Mouse (Mus musculus): ENCODE results near the gene Sel1l3. TPM values are rescaled to one million over a fixed set of nuclear protein-coding genes. Genes with fewer than 3 reads are reported as not detected.

The Sel1l3 gene
- total and polyA plus RNA-seq, 3 experiments: 0.28 to 0.76 (median 0.34) TPM

- in situ Hi-C loops (cut with MboI; ENCODE audit: low pct_ligation_motif_present, low pct_unique_long_range_greater_than_20kb, low sequenced_read_pairs): no loop called here
These were observed 5.0 kb downstream of the Sel1l3 start for GRCm38 (mm10) chr5:53208731-53209130.

GRCm38 (mm10) chr5:53206575-53206974 is 7.2 kb downstream of the Sel1l3 start:
- no peak for TF ChIP-seq SIN3A (IDR thresholded peaks at IDR 0.05; ENCODE audit: low read length)
- TF ChIP-seq USF1 (IDR thresholded peaks at IDR 0.05; ENCODE audit: low read depth, low read length): no peak
- TF ChIP-seq CHD1 (IDR thresholded peaks at IDR 0.05; ENCODE audit: low read depth, low read length): no peak
- TF ChIP-seq PAX5 (IDR thresholded peaks at IDR 0.05; ENCODE audit: low read length): no peak
- no peak for TF ChIP-seq KAT2A (IDR thresholded peaks at IDR 0.05; ENCODE audit: insufficient replicate concordance, low read length)
- TF ChIP-seq E2F4 (IDR thresholded peaks at IDR 0.05; ENCODE audit: insufficient replicate concordance, low read depth, low read length): no peak
- TF ChIP-seq RCOR1 (conservative IDR thresholded peaks at IDR 0.05; ENCODE audit: low read depth, low read length): no peak
- no peak for TF ChIP-seq UBTF (IDR thresholded peaks at IDR 0.05; ENCODE audit: low read depth, low read length)
- no peak for TF ChIP-seq MAX (IDR thresholded peaks at IDR 0.05; ENCODE audit: low read length)
- no peak for TF ChIP-seq ZKSCAN1 (IDR thresholded peaks at IDR 0.05; ENCODE audit: borderline replicate concordance, low read depth, low read length)
- no peak for TF ChIP-seq ELF1 (IDR thresholded peaks at IDR 0.05; ENCODE audit: low read depth, low read length)
- no peak for TF ChIP-seq NRF1 (IDR thresholded peaks at IDR 0.05; ENCODE audit: low read depth, low read length)
- TF ChIP-seq POLR2A (IDR thresholded peaks at IDR 0.05; ENCODE audit: low read depth, low read length): no peak
- no peak for TF ChIP-seq NELFE (IDR thresholded peaks at IDR 0.05; ENCODE audit: low read depth, low read length)
- no peak for TF ChIP-seq JUND (conservative IDR thresholded peaks at IDR 0.05; ENCODE audit: low read depth, low read length)
- TF ChIP-seq GABPA (IDR thresholded peaks at IDR 0.05; ENCODE audit: insufficient replicate concordance, low read depth, low read length): no peak
- TF ChIP-seq MAFK (IDR thresholded peaks at IDR 0.05; ENCODE audit: insufficient replicate concordance, low read length): no peak
- no peak for TF ChIP-seq CHD2 (IDR thresholded peaks at IDR 0.05; ENCODE audit: low read length)
- no peak for TF ChIP-seq MAZ (IDR thresholded peaks at IDR 0.05; ENCODE audit: low read depth, low read length)
- TF ChIP-seq MEF2A (IDR thresholded peaks at IDR 0.05; ENCODE audit: borderline replicate concordance, low read depth, low read length): no peak
- H3K4me3 ChIP-seq (replicated peaks in 1 of 3; ENCODE audit: low read depth in 2 of 3, low read length in 2 of 3, poor library complexity in 1 of 3): no peak overlapping the region
- no peak overlapping the region for H3K27ac ChIP-seq (ENCODE audit: insufficient read depth, low read depth)
- no peaks in the 10 kb centered on the region for H3K36me3 ChIP-seq (replicated peaks in 1 of 2; ENCODE audit: control insufficient read depth in 1 of 2, insufficient read depth in 1 of 2, low read length in 1 of 2)
- peaks cover 0 to 4% of the 10 kb centered on the region in 2 experiments; a peak in 1 of 4 replicates for H3K4me1 ChIP-seq (ENCODE audit: control insufficient read depth in 1 of 2, insufficient read depth in 2 of 2)
- no peaks in the 10 kb centered on the region for H3K27me3 ChIP-seq (replicated peaks)
- no peak overlapping the region for H3K9ac ChIP-seq (ENCODE audit: insufficient read depth, low read depth)
- no peak for DNase-seq (ENCODE audit: extremely low read depth)
- dilution Hi-C loops (cut with MboI; ENCODE audit: extremely low pct_ligation_motif_present, extremely low pct_unique_long_range_greater_than_20kb, low sequenced_read_pairs) (no loop called here), in situ Hi-C loops (cut with MboI; ENCODE audit: low pct_ligation_motif_present, low pct_unique_long_range_greater_than_20kb, low sequenced_read_pairs) (no loop called here)
- H3K79me2 ChIP-seq (replicated peaks; ENCODE audit: control insufficient read depth, extremely low read depth, insufficient read depth, poor library complexity, severe bottlenecking): no peaks in the 10 kb centered on the region
- no peaks in the 10 kb centered on the region for H3K9me3 ChIP-seq (replicated peaks; ENCODE audit: low read length)
- no peak overlapping the region for H3K4me2 ChIP-seq (ENCODE audit: insufficient read depth, low read depth, poor library complexity, severe bottlenecking)

More at GRCm38 (mm10) chr5:53208731-53209130, 5.0 kb downstream of the Sel1l3 start:
- H3K9ac ChIP-seq (ENCODE audit: insufficient read depth, low read depth): no peak overlapping the region
- no peak for DNase-seq (ENCODE audit: extremely low read depth)
- H3K4me2 ChIP-seq (ENCODE audit: insufficient read depth, low read depth, poor library complexity, severe bottlenecking): no peak overlapping the region
- H3K79me2 ChIP-seq (replicated peaks; ENCODE audit: control insufficient read depth, extremely low read depth, insufficient read depth, poor library complexity, severe bottlenecking): no peaks in the 10 kb centered on the region
- H3K4me3 ChIP-seq (replicated peaks in 1 of 3; ENCODE audit: low read depth in 2 of 3, low read length in 2 of 3, poor library complexity in 1 of 3): no peak overlapping the region
- TF ChIP-seq KAT2A (IDR thresholded peaks at IDR 0.05; ENCODE audit: insufficient replicate concordance, low read length): no peak
- TF ChIP-seq TCF12 (IDR thresholded peaks at IDR 0.05; ENCODE audit: low read depth, low read length): no peak
- no peak for TF ChIP-seq SIN3A (IDR thresholded peaks at IDR 0.05; ENCODE audit: low read length)
- no peak for TF ChIP-seq MAZ (IDR thresholded peaks at IDR 0.05; ENCODE audit: low read depth, low read length)
- TF ChIP-seq ELF1 (IDR thresholded peaks at IDR 0.05; ENCODE audit: low read depth, low read length): no peak
- no peak for TF ChIP-seq EP300 (IDR thresholded peaks at IDR 0.05; ENCODE audit: low read length)
- no peak for TF ChIP-seq CHD2 (IDR thresholded peaks at IDR 0.05; ENCODE audit: low read length)
- no peak for TF ChIP-seq NELFE (IDR thresholded peaks at IDR 0.05; ENCODE audit: low read depth, low read length)
- TF ChIP-seq MAX (IDR thresholded peaks at IDR 0.05; ENCODE audit: low read length): no peak
- TF ChIP-seq NRF1 (IDR thresholded peaks at IDR 0.05; ENCODE audit: low read depth, low read length): no peak
- TF ChIP-seq UBTF (IDR thresholded peaks at IDR 0.05; ENCODE audit: low read depth, low read length): no peak
- no peak for TF ChIP-seq MEF2A (IDR thresholded peaks at IDR 0.05; ENCODE audit: borderline replicate concordance, low read depth, low read length)
- no peak for TF ChIP-seq ZC3H11A (IDR thresholded peaks at IDR 0.05; ENCODE audit: low read depth, low read length)
- no peak for TF ChIP-seq TBP (conservative IDR thresholded peaks at IDR 0.05; ENCODE audit: low read depth, low read length)
- no peak for TF ChIP-seq RAD21 (IDR thresholded peaks at IDR 0.05; ENCODE audit: low read depth, low read length)
- no peak for TF ChIP-seq IRF4 (IDR thresholded peaks at IDR 0.05; ENCODE audit: low read depth, low read length)
- TF ChIP-seq ZKSCAN1 (IDR thresholded peaks at IDR 0.05; ENCODE audit: borderline replicate concordance, low read depth, low read length): no peak
- no peak for TF ChIP-seq ETS1 (conservative IDR thresholded peaks at IDR 0.05; ENCODE audit: low read depth, low read length)
- no peak for TF ChIP-seq POLR2A (IDR thresholded peaks at IDR 0.05; ENCODE audit: low read depth, low read length)
- TF ChIP-seq GABPA (IDR thresholded peaks at IDR 0.05; ENCODE audit: insufficient replicate concordance, low read depth, low read length): no peak
- no peaks in the 10 kb centered on the region for H3K27me3 ChIP-seq (replicated peaks)
- H3K27ac ChIP-seq (ENCODE audit: insufficient read depth, low read depth): no peak overlapping the region
- H3K36me3 ChIP-seq (replicated peaks in 1 of 2; ENCODE audit: control insufficient read depth in 1 of 2, insufficient read depth in 1 of 2, low read length in 1 of 2): no peaks in the 10 kb centered on the region
- peaks cover 10% of the 10 kb centered on the region for H3K9me3 ChIP-seq (replicated peaks; ENCODE audit: low read length)
- dilution Hi-C loops (cut with MboI; ENCODE audit: extremely low pct_ligation_motif_present, extremely low pct_unique_long_range_greater_than_20kb, low sequenced_read_pairs): no loop called here
- no peaks in the 10 kb centered on the region for H3K4me1 ChIP-seq (ENCODE audit: control insufficient read depth in 1 of 2, insufficient read depth in 2 of 2)

All from CH12.LX (cell line).